Mouse (Mus musculus): ENCODE data around the gene Gli2.

Gli2 gene

GRCm38 (mm10) chr1:119051192-119051937 lies 2.1 kb downstream of the Gli2 start:
- no peak for DNase-seq (ENCODE audit: low spot score in 2 of 2)

- no peak for DNase-seq (ENCODE audit: low spot score in 2 of 2)
Observed at GRCm38 (mm10) chr1:119049812-119050615, 3.4 kb downstream of the Gli2 start.

GRCm38 (mm10) chr1:119048988-119049387 lies 4.4 kb downstream of the Gli2 start:
- no peak for DNase-seq (ENCODE audit: low spot score in 2 of 2)

GRCm38 (mm10) chr1:119048547-119048946 lies 4.9 kb downstream of the Gli2 start:
- no peak for DNase-seq (ENCODE audit: low spot score in 2 of 2)

GRCm38 (mm10) chr1:119047462-119048371 lies 5.7 kb downstream of the Gli2 start:
- no peak for DNase-seq (ENCODE audit: low spot score in 2 of 2)

- DNase-seq (ENCODE audit: low spot score in 2 of 2), result no peak
Observed at GRCm38 (mm10) chr1:119038436-119038835, 15.0 kb downstream of the Gli2 start.

GRCm38 (mm10) chr1:119035931-119036330 lies 17.5 kb downstream of the Gli2 start:
- no peak for DNase-seq (ENCODE audit: low spot score in 2 of 2)

- DNase-seq (ENCODE audit: low spot score in 2 of 2), result no peak
Observed at GRCm38 (mm10) chr1:119035301-119035700, 18.1 kb downstream of the Gli2 start.

- DNase-seq (ENCODE audit: low spot score in 2 of 2), result no peak
Observed at GRCm38 (mm10) chr1:119034163-119034705, 19.2 kb downstream of the Gli2 start.

GRCm38 (mm10) chr1:119033450-119034162 lies 19.8 kb downstream of the Gli2 start:
- peak; percentile 80 to 82 for DNase-seq (ENCODE audit: low spot score in 2 of 2)

- no peak for DNase-seq (ENCODE audit: low spot score in 2 of 2)
Observed at GRCm38 (mm10) chr1:119031185-119031584, 22.2 kb downstream of the Gli2 start.

GRCm38 (mm10) chr1:119025647-119026358 lies 27.6 kb downstream of the Gli2 start:
- peak in 1 of 2 experiments; percentile 69 for DNase-seq (ENCODE audit: low spot score in 2 of 2)

- DNase-seq (ENCODE audit: low spot score in 2 of 2), result peak in 1 of 2 experiments; percentile 62
Observed at GRCm38 (mm10) chr1:119022311-119022710, 31.1 kb downstream of the Gli2 start.

GRCm38 (mm10) chr1:119020092-119020491 lies 33.3 kb downstream of the Gli2 start:
- DNase-seq (ENCODE audit: low spot score in 2 of 2), result no peak

- no peak for DNase-seq (ENCODE audit: low spot score in 2 of 2)
Observed at GRCm38 (mm10) chr1:119019056-119019455, 34.4 kb downstream of the Gli2 start.

GRCm38 (mm10) chr1:119016866-119017265 lies 36.6 kb downstream of the Gli2 start:
- DNase-seq (ENCODE audit: low spot score in 2 of 2), result no peak

GRCm38 (mm10) chr1:119015108-119015507 lies 38.3 kb downstream of the Gli2 start:
- no peak for DNase-seq (ENCODE audit: low spot score in 2 of 2)

- no peak for DNase-seq (ENCODE audit: low spot score in 2 of 2)
Observed at GRCm38 (mm10) chr1:119008949-119009348, 44.5 kb downstream of the Gli2 start.

GRCm38 (mm10) chr1:119003852-119004398 lies 49.5 kb downstream of the Gli2 start:
- no peak for DNase-seq (ENCODE audit: low spot score in 2 of 2)

GRCm38 (mm10) chr1:119001454-119002034 lies 51.9 kb downstream of the Gli2 start:
- no peak for DNase-seq (ENCODE audit: low spot score in 2 of 2)
